ENCODE assay signal across 7 mouse cellular contexts in the genomic region with DNA sequence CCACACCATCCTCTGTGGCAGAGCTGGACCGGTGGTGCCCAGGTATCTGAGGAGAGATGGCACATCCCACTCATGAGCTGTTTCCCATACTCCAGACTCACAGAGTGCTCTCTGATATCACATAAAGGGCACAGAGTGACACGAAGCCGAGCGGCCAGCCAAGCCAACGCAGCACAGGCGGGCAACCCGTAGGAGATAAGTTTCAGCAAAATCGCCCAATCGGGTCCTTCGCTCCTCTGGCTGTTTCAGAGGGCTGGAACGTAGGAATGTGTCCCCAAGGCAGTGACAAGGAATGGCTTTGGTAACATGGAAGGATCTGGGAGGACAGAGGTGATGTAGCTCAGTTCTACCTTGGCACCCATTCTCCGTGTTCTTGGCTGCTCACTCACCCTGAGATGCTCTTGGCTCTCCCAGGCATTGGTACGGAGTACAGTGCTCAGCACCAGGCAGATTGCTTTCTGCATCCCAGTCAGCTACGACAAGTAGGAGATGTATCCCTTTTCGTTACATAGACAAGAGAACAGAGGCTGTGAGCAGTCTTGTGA. TPM values are rescaled to one million over a fixed set of nuclear protein-coding genes. Genes with fewer than 3 reads are reported as not detected.
DNase-seq lines count a peak whose midpoint lies in the region; ATAC-seq lines count a peak whose summit lies in the region.

No protein-coding gene starts in this region.

- no peak for ATAC-seq in heart, embryonic 15.5 days (replicated peaks; ENCODE audit: insufficient number of reproducible peaks, insufficient read depth, low FRiP score, low read depth)
- no peak for ATAC-seq in neural tube, embryonic 12.5 days (ENCODE audit: low FRiP score, low read depth)
- peak; percentile 1; the same call in 1 of the 2 replicates for ATAC-seq in hindbrain, embryonic 16.5 days

- H3K36me3 ChIP-seq in heart, embryonic 15.5 days: peaks cover 16% of the 10 kb centered on the region; the same call in 1 of the 2 replicates
- no peaks in the 10 kb centered on the region for H3K36me3 ChIP-seq in heart, embryonic 10.5 days
- peaks cover 23% of the 10 kb centered on the region for H3K36me3 ChIP-seq in neural tube, embryonic 12.5 days
- peaks cover 3% of the 10 kb centered on the region; the same call in 1 of the 2 replicates for H3K36me3 ChIP-seq in hindbrain, embryonic 16.5 days (ENCODE audit: control insufficient read depth, insufficient read depth, low read length)

- H3K4me1 ChIP-seq in heart, embryonic 15.5 days (replicated peaks): peaks cover 56% of the 10 kb centered on the region
- no peaks in the 10 kb centered on the region for H3K4me1 ChIP-seq in heart, embryonic 10.5 days
- H3K4me1 ChIP-seq in neural tube, embryonic 12.5 days: peaks cover 74% of the 10 kb centered on the region
- peaks cover 60% of the 10 kb centered on the region for H3K4me1 ChIP-seq in hindbrain, embryonic 16.5 days (ENCODE audit: control insufficient read depth, insufficient read depth, low read depth, low read length)

- no peak overlapping the region for H3K9ac ChIP-seq in heart, embryonic 15.5 days
- 0 out of 2 replicates have a peak overlapping the region, but pooled peaks have one; percentile 23 for H3K9ac ChIP-seq in neural tube, embryonic 12.5 days
- peak overlapping the region; percentile 65 for H3K9ac ChIP-seq in hindbrain, embryonic 16.5 days (ENCODE audit: low read depth, low read length)

- peak overlapping the region; percentile 53 for H3K27ac ChIP-seq in heart, embryonic 15.5 days
- H3K27ac ChIP-seq in heart, embryonic 10.5 days: no peak overlapping the region
- peak overlapping the region; percentile 77; the same call in 1 of the 2 replicates for H3K27ac ChIP-seq in neural tube, embryonic 12.5 days
- peak overlapping the region; percentile 92 for H3K27ac ChIP-seq in hindbrain, embryonic 16.5 days (ENCODE audit: low read depth, low read length)

- WGBS in heart, embryonic 15.5 days: 78% methylated on average over 15 of the region's 15 CpGs
- 82% methylated on average over 15 of the region's 15 CpGs for WGBS in heart, embryonic 10.5 days
- 88% methylated on average over 15 of the region's 15 CpGs for WGBS in neural tube, embryonic 12.5 days
- 66% methylated on average over 15 of the region's 15 CpGs for WGBS in hindbrain, embryonic 16.5 days

- H3K4me3 ChIP-seq in heart, embryonic 15.5 days: no peak overlapping the region
- no peak overlapping the region for H3K4me3 ChIP-seq in heart, embryonic 10.5 days
- H3K4me3 ChIP-seq in neural tube, embryonic 12.5 days: peak overlapping the region; percentile 13; the same call in 1 of the 2 replicates
- H3K4me3 ChIP-seq in hindbrain, embryonic 16.5 days (ENCODE audit: low read length): peak overlapping the region; percentile 41

- H3K27me3 ChIP-seq in heart, embryonic 15.5 days: no peaks in the 10 kb centered on the region
- H3K27me3 ChIP-seq in heart, embryonic 10.5 days (ENCODE audit: insufficient read depth, poor library complexity, severe bottlenecking): peaks cover 71% of the 10 kb centered on the region
- H3K27me3 ChIP-seq in neural tube, embryonic 12.5 days (replicated peaks): peaks cover 9% of the 10 kb centered on the region
- H3K27me3 ChIP-seq in hindbrain, embryonic 16.5 days (replicated peaks; ENCODE audit: control insufficient read depth, insufficient read depth, low read length): no peaks in the 10 kb centered on the region

- peak overlapping the region; percentile 16; the same call in 1 of the 2 replicates for H3K4me2 ChIP-seq in heart, embryonic 15.5 days
- peak overlapping the region; percentile 81 for H3K4me2 ChIP-seq in neural tube, embryonic 12.5 days (replicated peaks)
- H3K4me2 ChIP-seq in hindbrain, embryonic 16.5 days (ENCODE audit: low read length): peak overlapping the region; percentile 80

- H3K9me3 ChIP-seq in heart, embryonic 15.5 days (replicated peaks): no peaks in the 10 kb centered on the region
- no peaks in the 10 kb centered on the region for H3K9me3 ChIP-seq in heart, embryonic 10.5 days
- H3K9me3 ChIP-seq in neural tube, embryonic 12.5 days: no peaks in the 10 kb centered on the region
- no peaks in the 10 kb centered on the region for H3K9me3 ChIP-seq in hindbrain, embryonic 16.5 days (ENCODE audit: control insufficient read depth, low read length)

- DNase-seq in heart, embryonic 10.5 days (ENCODE audit: low spot score): no peak
- DNase-seq in neural tube, embryonic 10.5 days (ENCODE audit: extremely low spot score, low spot score): no peak
- DNase-seq in c-Kit-positive CD71-positive TER-119-positive erythroid progenitor cells, embryonic 14.5 days (ENCODE audit: low spot score): no peak
- no peak for DNase-seq in right cerebral cortex, adult 18-20 months

RNA-seq across cellular contexts. Expression of a gene that starts 56.4 kb away (rescaled TPM):
- 15.1 and 20.5 TPM in 2 replicates for polyA plus RNA-seq in heart, embryonic 15.5 days (2015; fragmentation: Nextera tagmentation; extraction: Ambion mirVana)
- polyA plus RNA-seq in heart, embryonic 10.5 days (2016; fragmentation: Nextera tagmentation; extraction: Ambion mirVana): 0.88 and 2.0 TPM in 2 replicates
- polyA plus RNA-seq in neural tube, embryonic 12.5 days (2016; fragmentation: Nextera tagmentation; extraction: Ambion mirVana): 1.1 and 1.5 TPM in 2 replicates
- polyA plus RNA-seq in hindbrain, embryonic 16.5 days (2015; fragmentation: Nextera tagmentation; extraction: Ambion mirVana): 2.7 and 2.9 TPM in 2 replicates

Comparison
In these comparisons a context has a peak if more than half of its experiments do, and no peak if none do; other contexts are left out.
1. H3K4me2 ChIP-seq: peak in every context shown above with its lines; median percentile 81 in neural tube, embryonic 12.5 days; 80 in hindbrain, embryonic 16.5 days; 16 in heart, embryonic 15.5 days.
2. H3K4me3 ChIP-seq: peak in neural tube, embryonic 12.5 days (single experiment) and hindbrain, embryonic 16.5 days (single experiment); none in heart, embryonic 15.5 days (single experiment) and heart, embryonic 10.5 days (single experiment).